Mouse (Mus musculus): Measurements from ENCODE around the gene Tead1. TPM values are rescaled to one million over a fixed set of nuclear protein-coding genes. Genes with fewer than 3 reads are reported as not detected.

Gene Tead1
- total RNA-seq, 2 experiments from 2014 or later: 103 to 120 TPM

Small RNA genes within 50 kb of the gene (microRNA-seq; reads per million reads assigned to microRNA genes)
- 0 reads per million in 2 experiments for gene Gm44462 (ENCODE audit: borderline number of aligned reads in 2 of 2)

All from adrenal gland, adult 18-20 months (tissue).